Mouse (Mus musculus): ENCODE measurements around the gene Selenoh. TPM values are rescaled to one million over a fixed set of nuclear protein-coding genes. Genes with fewer than 3 reads are reported as not detected.

The Selenoh gene
- total RNA-seq (2021) = 10 to 100 TPM; 71.0 to 73.0 TPM

DNA sequence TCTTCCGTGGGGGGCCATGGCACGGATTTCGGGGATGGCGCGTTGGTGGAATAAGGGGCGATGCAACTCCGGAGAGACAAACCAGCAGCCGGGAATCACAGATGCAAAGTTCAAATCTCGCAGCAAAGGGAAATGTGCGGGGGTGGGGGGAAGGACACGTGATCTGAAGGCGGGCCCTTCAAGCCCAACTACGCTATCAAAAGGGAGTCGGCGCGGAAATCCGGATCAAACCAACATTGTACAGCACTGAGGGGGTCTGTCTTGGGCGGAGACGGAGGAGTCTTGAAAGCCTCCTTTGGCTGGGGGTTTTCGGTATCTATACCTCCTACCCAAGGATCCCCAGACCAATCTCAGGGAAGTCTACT lies at the start of gene Selenoh:
Selenoh (minus strand) TSS at position 202 of the 365 bp plus-strand sequence.
- DNase-seq (ENCODE audit: extremely low spot score in 1 of 2, low spot score in 2 of 2) = peak; percentile 88 to 93
- intact Hi-C loops (cut with DNase I) = no loop called here

- intact Hi-C loops (cut with DNase I) = no loop called here
- DNase-seq (ENCODE audit: extremely low spot score in 1 of 2, low spot score in 2 of 2) = no peak
Measured at GRCm38 (mm10) chr2:84717357-84717756, 46.8 kb upstream of the Selenoh start.

DNA sequence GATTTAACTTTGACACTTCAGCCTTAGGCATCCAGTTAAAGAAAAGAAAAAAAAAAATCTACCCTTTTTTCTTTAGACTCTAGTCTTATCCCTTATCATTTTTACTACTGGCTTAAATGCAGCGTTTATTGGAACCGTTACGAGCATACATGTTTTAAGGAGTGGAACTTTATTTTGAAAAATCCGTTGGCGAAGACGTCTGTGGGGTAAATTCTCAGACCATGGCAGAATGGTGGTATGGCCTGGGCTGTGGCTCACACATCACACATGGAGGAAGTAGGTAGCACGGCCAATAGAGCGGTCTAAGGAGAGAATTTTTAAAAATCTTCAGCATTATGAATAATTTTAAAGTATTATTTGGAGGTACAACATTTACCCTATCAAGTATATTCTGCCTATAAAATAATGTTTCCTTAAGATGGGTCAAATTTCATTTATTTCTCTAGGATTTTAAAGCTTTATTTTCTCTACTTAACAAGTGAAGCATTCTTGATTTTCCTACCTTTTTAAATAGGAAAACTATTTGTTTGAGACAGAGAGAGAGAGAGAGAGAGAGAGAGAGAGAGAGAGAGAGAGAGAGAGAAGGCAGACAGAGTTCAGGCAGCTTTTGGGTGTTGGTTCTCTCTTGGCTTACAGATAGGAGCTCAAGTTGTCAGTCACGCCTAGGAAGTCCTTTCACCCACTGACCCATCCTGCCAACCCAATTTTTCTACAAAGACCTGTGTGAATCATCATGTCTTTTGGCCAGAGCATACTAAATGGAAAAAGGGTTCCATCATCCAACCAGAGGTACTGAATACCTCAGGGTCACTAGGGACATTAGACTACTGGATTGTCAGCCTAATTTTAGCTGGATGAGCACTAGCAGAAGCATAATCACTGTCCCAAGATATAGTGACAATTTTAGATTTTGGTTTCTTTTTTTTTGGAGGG lies 46.1 kb upstream of the Selenoh start:
- no peak for DNase-seq (ENCODE audit: extremely low spot score in 1 of 2, low spot score in 2 of 2)
- intact Hi-C loops (cut with DNase I) = no loop called here

GRCm38 (mm10) chr2:84715562-84716361 lies 45.2 kb upstream of the Selenoh start:
- DNase-seq (ENCODE audit: extremely low spot score in 1 of 2, low spot score in 2 of 2) = peak; percentile 87 to 93
- intact Hi-C loops (cut with DNase I) = no loop called here

DNA sequence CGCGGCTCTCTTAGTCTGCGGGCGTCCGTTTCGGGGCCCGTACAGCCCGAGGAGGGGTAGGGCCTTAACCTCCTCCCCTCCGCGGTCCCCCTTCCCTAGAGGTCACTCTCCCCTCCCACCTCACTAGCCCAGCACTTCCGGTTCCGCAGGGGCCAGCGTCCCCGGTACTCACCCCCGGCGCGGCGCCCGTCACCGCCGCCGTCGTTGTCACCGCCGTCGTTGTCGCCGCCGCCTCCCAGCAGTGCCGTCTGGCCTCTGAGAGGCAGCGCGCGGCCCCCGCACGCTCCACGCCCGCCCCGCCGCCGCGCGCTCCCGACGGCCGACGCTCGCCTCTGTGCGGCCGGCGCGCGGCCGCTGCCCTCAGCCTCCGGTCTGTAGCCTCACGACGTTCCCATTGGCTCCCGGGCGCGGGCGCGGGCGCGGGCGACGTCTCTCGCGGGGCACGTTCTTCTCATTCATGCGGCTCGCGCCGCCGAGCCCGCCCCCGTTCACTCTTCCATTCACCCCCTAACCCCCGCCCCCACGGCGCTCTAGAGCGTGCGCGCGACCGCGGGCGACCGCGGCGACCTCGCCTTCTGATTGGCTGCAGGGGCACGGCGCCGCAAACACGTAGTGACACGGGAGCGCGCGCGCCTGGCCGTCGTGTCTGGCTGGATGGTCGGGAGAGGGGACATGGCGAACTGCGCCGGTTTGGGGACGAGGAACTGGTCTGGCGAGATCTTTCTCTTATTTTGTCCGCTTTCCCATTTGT lies 44.4 kb upstream of the Selenoh start, which contains the start of gene Zdhhc5:
Zdhhc5 (minus strand) TSS at position 370 of the 751 bp plus-strand sequence.
- intact Hi-C loops (cut with DNase I) = no loop called here
- DNase-seq (ENCODE audit: extremely low spot score in 1 of 2, low spot score in 2 of 2) = peak; percentile 98 to 100

DNA sequence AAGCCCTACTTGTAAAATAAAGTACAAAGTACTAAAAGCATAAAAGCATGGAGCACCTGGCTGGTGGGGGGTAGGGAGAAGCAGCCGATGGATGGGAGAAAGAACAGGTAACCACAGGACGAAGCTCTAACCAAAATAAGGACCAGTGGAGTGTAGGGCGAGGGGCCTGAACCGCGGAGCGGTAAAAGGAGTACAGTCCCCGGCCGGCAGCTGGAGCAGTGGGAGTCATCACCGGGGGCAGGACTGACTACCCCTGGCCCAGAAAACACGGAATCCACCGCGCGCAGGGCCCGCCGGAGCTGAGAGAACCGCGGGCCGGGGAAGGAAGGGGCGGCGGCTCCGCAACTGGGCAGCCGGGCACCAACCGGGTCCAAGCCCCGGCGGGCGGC lies 43.8 kb upstream of the Selenoh start:
- intact Hi-C loops (cut with DNase I) = no loop called here
- no peak for DNase-seq (ENCODE audit: extremely low spot score in 1 of 2, low spot score in 2 of 2)

DNA sequence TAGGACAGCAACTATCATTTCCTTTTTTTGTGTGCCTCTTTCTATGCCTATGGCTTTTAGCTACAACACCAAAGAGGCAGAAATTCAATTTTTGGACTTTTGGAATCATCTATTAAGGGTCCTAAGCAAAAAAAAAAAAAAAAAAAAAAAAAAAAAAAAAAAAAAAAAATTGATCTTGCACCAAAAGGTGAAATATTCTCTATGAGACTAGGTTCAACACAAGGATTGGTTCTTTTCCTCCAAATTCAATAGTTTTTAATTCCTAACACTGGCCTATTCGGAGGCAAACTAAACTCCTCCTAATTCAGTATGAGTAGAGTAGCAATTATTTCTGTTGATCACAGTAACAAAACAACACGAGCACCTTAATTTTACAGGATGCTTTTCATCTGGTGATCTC lies 41.3 kb upstream of the Selenoh start:
- intact Hi-C loops (cut with DNase I) = no loop called here
- no peak for DNase-seq (ENCODE audit: extremely low spot score in 1 of 2, low spot score in 2 of 2)

DNA sequence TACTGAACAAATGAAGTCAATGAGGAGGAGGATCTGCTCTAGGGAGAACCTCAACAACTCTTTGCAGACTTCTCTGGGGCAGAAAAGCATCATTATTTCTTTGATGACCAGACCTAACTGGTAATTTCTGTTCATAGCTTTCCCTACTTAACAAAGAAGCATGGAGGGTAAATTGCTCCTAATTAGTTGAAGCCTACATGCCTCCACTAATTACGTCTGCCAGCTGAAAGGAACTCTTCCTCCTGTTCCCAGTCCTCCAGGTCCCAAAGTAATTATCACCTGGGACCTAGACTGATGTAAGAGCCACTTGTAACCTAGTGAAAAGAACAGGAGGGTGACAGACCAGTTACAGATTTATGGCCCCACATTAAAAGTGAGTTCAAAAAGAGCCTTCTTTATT lies 37.0 kb upstream of the Selenoh start:
- intact Hi-C loops (cut with DNase I) = no loop called here
- DNase-seq (ENCODE audit: extremely low spot score in 1 of 2, low spot score in 2 of 2) = no peak

DNA sequence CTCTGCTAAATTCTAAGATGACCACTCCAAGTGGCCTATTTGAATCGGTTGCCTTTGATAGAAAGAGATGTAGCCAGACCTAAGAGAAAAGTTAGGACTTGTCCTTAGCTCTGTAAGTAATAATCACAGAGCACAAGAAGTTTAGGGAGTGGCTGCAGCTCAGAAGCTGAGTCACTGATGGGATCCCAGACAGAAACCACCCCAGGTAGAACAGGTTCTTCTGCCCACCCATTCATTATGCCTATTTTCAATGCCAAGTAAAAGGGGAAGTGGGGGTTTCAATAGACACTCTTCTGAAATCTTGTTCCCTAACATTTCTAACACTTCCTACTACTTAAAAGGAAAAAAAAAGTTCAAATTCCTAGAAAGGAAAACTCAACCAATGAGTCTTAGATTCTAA lies 34.7 kb upstream of the Selenoh start:
- DNase-seq (ENCODE audit: extremely low spot score in 1 of 2, low spot score in 2 of 2) = no peak
- intact Hi-C loops (cut with DNase I) = no loop called here

DNA sequence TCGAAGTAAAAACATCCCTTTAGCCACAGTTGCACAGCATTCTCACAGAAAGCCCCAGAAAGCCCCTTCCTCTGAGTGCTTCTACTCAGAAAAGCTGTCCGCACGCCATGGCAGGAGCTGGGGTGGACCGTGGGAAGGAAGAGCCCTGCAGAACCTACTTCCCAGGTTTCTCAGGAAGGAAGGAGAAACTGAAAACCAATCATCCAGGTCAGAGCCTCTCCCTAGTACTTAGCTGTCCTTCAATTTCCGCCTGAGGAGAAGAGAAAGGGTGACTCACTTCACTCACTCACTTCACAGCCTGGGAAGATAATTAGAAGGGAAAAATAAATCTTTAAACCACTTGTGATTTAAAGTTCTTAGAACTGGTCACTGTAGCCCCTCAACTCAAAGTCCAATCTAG lies 33.8 kb upstream of the Selenoh start:
- intact Hi-C loops (cut with DNase I) = no loop called here

GRCm38 (mm10) chr2:84703497-84703896 lies 32.9 kb upstream of the Selenoh start:
- intact Hi-C loops (cut with DNase I) = no loop called here
- no peak for DNase-seq (ENCODE audit: extremely low spot score in 1 of 2, low spot score in 2 of 2)

More for the DNA sequence above, 33.8 kb upstream of the Selenoh start:
- no peak for DNase-seq (ENCODE audit: extremely low spot score in 1 of 2, low spot score in 2 of 2)

- DNase-seq (ENCODE audit: extremely low spot score in 1 of 2, low spot score in 2 of 2) = no peak
- intact Hi-C loops (cut with DNase I) = no loop called here
Measured at GRCm38 (mm10) chr2:84695007-84695695, 24.6 kb upstream of the Selenoh start.

DNA sequence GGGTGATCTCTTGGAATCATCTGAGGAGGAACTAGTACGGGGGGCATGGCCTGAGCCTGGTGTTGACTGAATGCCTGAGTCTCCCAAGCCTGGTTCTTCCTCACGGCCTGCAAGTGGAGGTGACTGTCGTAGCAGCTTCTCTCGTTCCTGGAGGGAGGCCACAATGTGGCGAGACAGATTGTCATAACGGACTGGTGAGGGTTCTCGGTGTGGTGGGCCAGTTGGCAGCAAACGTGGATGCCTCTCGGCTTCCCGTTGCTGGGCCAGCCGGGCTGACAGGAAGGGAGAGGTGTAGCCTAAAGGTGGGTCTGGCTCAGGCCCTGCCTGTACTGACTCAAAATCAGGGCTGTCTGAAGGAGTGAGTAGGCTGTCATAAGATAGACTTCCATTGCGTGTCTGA lies 19.5 kb upstream of the Selenoh start:
- intact Hi-C loops (cut with DNase I) = no loop called here
- DNase-seq (ENCODE audit: extremely low spot score in 1 of 2, low spot score in 2 of 2) = no peak

GRCm38 (mm10) chr2:84688080-84688844 lies 17.7 kb upstream of the Selenoh start:
- intact Hi-C loops (cut with DNase I) = no loop called here
- no peak for DNase-seq (ENCODE audit: extremely low spot score in 1 of 2, low spot score in 2 of 2)

- DNase-seq (ENCODE audit: extremely low spot score in 1 of 2, low spot score in 2 of 2) = no peak
- intact Hi-C loops (cut with DNase I) = no loop called here
Measured at GRCm38 (mm10) chr2:84682605-84683183, 12.1 kb upstream of the Selenoh start.

GRCm38 (mm10) chr2:84679016-84679415 lies 8.4 kb upstream of the Selenoh start, which contains the start of gene Tmx2:
Tmx2 (minus strand) TSS chr2:84679140.
- no peak for DNase-seq (ENCODE audit: extremely low spot score in 1 of 2, low spot score in 2 of 2)
- intact Hi-C loops (cut with DNase I) = no loop called here
